Mouse (Mus musculus) heart, adult 2 months (tissue): ENCODE measurements around the gene Cdk17. TPM values are rescaled to one million over a fixed set of nuclear protein-coding genes. Genes with fewer than 3 reads are reported as not detected.

Experiments
- DNase-seq, 2 experiments: peaks; one replicate each; pipeline ENCODE4 v3.0.0; 2021
- H3K27ac ChIP-seq: fragments of 200-600 bp; 2 replicates; pipeline ENCODE4 v1.8.1; 2022
- H3K27me3 ChIP-seq: fragments of 200-500 bp; 2 replicates; pipeline ENCODE4 v1.6.1; 2012; ENCODE audit warnings: mild to moderate bottlenecking, low read length, inconsistent platforms, mixed read lengths; ENCODE audit not compliant: control insufficient read depth, insufficient read depth
- H3K36me3 ChIP-seq: fragments of 200-500 bp; 2 replicates; pipeline ENCODE4 v1.6.1; 2012; ENCODE audit warnings: low read length, inconsistent platforms; ENCODE audit not compliant: control insufficient read depth, insufficient read depth
- H3K4me1 ChIP-seq: fragments of 200-500 bp; 2 replicates; pipeline ENCODE4 v1.6.1; 2011; ENCODE audit warnings: low read length; ENCODE audit not compliant: control insufficient read depth, insufficient read depth
- H3K4me3 ChIP-seq: fragments of 200-600 bp; 2 replicates; pipeline ENCODE4 v1.8.1; 2022
- H3K79me2 ChIP-seq: fragments of 200-500 bp; replicated peaks from 2 replicates; pipeline ENCODE4 v1.6.1; 2012; ENCODE audit warnings: mild to moderate bottlenecking, inconsistent platforms, low read length, moderate library complexity, mixed read lengths; ENCODE audit not compliant: control insufficient read depth, insufficient read depth
- H3K9ac ChIP-seq: fragments of 200-500 bp; 2 replicates; pipeline ENCODE4 v1.6.1; 2012; ENCODE audit warnings: low read depth, mild to moderate bottlenecking, control low read depth, inconsistent platforms, low read length, mixed read lengths
- CTCF ChIP-seq: fragments of 200-600 bp; IDR thresholded peaks from 2 replicates; pipeline ENCODE4 v1.8.1; 2022; ENCODE audit warnings: antibody characterized with exemption, mild to moderate bottlenecking, moderate library complexity
- EP300 ChIP-seq: fragments of 200-500 bp; IDR thresholded peaks from 2 replicates; pipeline ENCODE4 v1.6.1; 2011; ENCODE audit warnings: low read depth, low read length, control low read depth; ENCODE audit not compliant: insufficient read depth
- POLR2A ChIP-seq: fragments of 200-500 bp; IDR thresholded peaks from 2 replicates; pipeline ENCODE4 v1.6.1; 2011; ENCODE audit warnings: mild to moderate bottlenecking, low read depth, low read length, control low read depth; ENCODE audit not compliant: insufficient read depth
- WGBS: fragments of 180-500 bp; shearing (Covaris S2); methylation state at CpG from one replicate; pipeline ENCODE4 v1.1.7; 2018; 5-methylcytosine and 5-hydroxymethylcytosine counted together
- intact Hi-C: fragments of 180-260 bp; cut with DNase I; formaldehyde crosslinking; loops from one replicate; pipeline ENCODE4 v1.15.1; 2025
- polyA plus RNA-seq: library from polyadenylated mRNA; depleted of rRNA; stranded (reverse); fragments of >200 nt; gene quantifications from 2 replicates; pipeline ENCODE4 v1.2.3, GENCODE M21; 2012
- total RNA-seq, 2 experiments: library from RNA; stranded (reverse); gene quantifications; 2 replicates each; pipeline ENCODE4 v1.2.3; 2021

Cdk17 gene
- total and polyA plus RNA-seq, 3 experiments, result 14.3 to 18.8 (median 16.6) TPM

DNA sequence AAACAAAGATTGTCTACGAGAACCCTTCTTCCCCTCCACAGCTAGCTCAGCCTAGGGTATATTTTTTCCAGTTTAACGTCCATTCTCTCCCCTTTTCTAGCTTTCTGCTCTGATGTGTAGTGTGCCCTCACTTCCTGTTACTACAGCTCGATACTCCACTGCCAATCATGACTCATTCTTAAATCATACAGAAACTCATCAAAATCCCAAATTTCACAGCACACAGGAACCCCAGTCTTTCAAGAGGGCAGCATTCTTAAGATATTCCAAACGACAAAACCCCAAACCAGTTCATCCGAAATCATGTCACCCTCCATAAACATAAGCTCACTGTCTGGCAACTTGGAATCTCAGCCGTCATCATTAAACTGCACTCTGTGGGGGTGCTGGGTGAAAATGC lies 145.3 kb downstream of the Cdk17 start:
- H3K9ac ChIP-seq, result peak overlapping the region; percentile 35; the same call in 1 of the 2 replicates
- TF ChIP-seq EP300, result no peak
- no peak for TF ChIP-seq POLR2A
- TF ChIP-seq CTCF, result no peak

DNA sequence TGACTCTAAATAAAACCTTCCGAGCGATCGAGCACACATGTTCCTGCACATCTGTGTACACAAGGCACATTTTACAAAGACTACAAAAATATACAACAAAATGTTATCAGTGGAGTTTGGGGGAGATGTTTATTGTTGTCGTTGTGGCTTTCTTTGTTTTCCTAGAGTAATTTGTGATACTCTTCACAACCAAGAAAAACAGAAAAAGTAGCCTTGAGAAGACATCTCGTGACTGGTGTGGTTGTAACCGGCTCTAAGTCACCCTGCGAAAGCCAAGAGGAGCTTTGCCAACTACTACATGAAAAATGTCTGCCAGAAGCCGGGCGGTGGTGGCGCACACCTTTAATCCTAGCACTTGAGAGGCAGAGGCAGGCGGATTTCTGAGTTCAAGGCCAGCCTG lies 145.7 kb downstream of the Cdk17 start:
- intact Hi-C loops, result no loop called here
- TF ChIP-seq POLR2A (no peak), CTCF (no peak), EP300 (no peak)
- 42% methylated on average over 11 of the region's 11 CpGs for WGBS
- H3K27ac ChIP-seq, result peak overlapping the region; percentile 100
- H3K4me3 ChIP-seq, result peak overlapping the region; percentile 68
- H3K4me1 ChIP-seq, result peaks cover 11% of the 10 kb centered on the region
- peak overlapping the region; percentile 35; the same call in 1 of the 2 replicates for H3K9ac ChIP-seq
- peaks cover 1% of the 10 kb centered on the region for H3K79me2 ChIP-seq
- H3K36me3 ChIP-seq, result peaks cover 30% of the 10 kb centered on the region
- no peak for DNase-seq
- no peaks in the 10 kb centered on the region for H3K27me3 ChIP-seq

More for the DNA sequence above, 145.3 kb downstream of the Cdk17 start:
- peaks cover 1% of the 10 kb centered on the region for H3K79me2 ChIP-seq
- peak overlapping the region; percentile 68 for H3K4me3 ChIP-seq
- peak overlapping the region; percentile 100 for H3K27ac ChIP-seq
- H3K27me3 ChIP-seq, result no peaks in the 10 kb centered on the region
- intact Hi-C loops, result no loop called here
- peaks cover 34% of the 10 kb centered on the region for H3K36me3 ChIP-seq
- H3K4me1 ChIP-seq, result peaks cover 14% of the 10 kb centered on the region
- DNase-seq, result no peak
- WGBS, result 26% methylated on average over 6 of the region's 6 CpGs

DNA sequence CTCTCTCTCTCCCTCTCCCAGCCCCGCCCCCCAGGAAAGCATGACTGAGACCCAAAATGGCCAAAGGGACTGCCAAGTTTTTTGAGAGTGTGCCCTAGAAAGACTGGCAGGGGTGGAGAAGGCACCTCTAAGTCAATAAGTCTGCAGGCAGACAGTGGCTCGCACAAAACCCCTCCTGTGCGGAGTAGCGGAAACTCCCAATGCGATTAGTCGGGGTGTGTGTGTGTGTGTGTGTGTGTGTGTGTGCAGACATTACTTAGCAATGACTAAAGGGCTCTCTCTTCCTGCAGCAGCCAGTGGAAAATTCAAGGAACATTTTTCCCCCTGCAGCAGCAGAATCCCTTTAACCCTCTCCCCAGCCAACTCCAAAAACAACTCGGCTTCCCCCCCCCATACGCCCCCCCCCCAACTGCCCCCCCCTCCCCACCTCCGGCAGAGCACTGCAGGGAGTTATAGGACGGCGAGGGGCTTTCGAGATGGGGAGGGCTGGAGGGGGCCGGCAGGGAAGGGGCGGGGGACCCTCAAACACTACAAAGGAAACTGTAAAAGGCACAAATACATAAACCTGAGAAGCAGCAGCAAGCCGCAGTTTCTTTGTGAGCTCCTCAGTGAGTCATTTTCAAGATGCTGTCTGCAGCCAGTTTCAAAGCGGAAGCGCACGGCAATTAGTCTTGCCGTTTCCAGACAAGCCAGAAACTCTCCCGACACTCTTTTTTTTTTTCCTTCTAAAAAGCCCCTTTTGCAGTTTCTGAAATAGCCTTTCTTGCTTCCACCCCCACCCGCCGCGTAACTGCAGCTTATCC lies 148.7 kb downstream of the Cdk17 start:
- 1% methylated on average over 22 of the region's 23 CpGs for WGBS
- intact Hi-C loops, result loop anchor here (2.0 kb wide), 1 partner anchor 15 kb away; no protein-coding TSS in a partner anchor
- no peak for TF ChIP-seq CTCF
- TF ChIP-seq EP300, result peak; percentile 86
- peak; percentile 70 for TF ChIP-seq POLR2A
- peak overlapping the region; percentile 100 for H3K27ac ChIP-seq
- peaks cover 1% of the 10 kb centered on the region for H3K79me2 ChIP-seq
- peaks cover 4% of the 10 kb centered on the region for H3K4me1 ChIP-seq
- no peaks in the 10 kb centered on the region for H3K27me3 ChIP-seq
- peak; percentile 69 to 72 for DNase-seq
- peaks cover 15% of the 10 kb centered on the region for H3K36me3 ChIP-seq
- H3K4me3 ChIP-seq, result peak overlapping the region; percentile 68
- peak overlapping the region; percentile 98 for H3K9ac ChIP-seq

DNA sequence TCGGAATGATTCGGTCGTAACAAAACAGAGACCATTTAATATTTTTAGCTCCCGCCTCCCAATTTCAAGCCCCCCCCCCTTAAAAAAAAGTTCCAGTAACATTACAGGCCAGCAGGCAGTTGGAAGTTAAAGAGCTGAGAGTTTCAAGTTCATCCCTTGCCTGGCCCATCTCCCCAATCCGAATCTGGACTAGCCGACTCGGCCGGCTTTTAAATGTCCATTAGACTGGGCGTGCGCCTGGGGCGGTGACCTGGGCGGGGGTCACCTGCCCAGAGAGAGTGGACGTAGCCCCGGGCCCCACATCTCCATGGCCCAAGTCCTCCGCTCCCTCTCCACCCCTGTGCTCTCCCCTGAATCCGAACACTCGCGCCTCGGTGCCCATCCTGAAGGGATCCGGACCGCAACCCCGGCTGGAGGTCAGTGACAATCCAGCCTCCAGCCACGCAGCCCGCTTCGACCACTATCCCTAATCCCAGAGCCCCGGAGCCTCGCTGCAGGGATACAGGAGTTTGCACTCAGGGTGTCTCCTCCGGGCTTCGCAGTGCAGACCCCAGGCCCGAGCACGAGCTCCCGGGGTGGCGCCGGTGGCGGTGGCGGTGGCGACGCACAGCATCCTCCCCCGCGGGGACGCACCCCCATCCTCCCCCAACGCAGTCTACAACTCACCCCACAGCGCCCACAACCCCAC lies 149.4 kb downstream of the Cdk17 start:
- H3K27me3 ChIP-seq, result no peaks in the 10 kb centered on the region
- H3K27ac ChIP-seq, result peak overlapping the region; percentile 100
- WGBS, result 1% methylated on average over 43 of the region's 43 CpGs
- peak overlapping the region; percentile 68 for H3K4me3 ChIP-seq
- DNase-seq, result peak; percentile 68 to 76
- no peaks in the 10 kb centered on the region for H3K79me2 ChIP-seq
- peaks cover 12% of the 10 kb centered on the region for H3K36me3 ChIP-seq
- peak overlapping the region; percentile 98 for H3K9ac ChIP-seq
- TF ChIP-seq EP300 (no peak), POLR2A (no peak; the same call in 1 of the 2 replicates), CTCF (0 out of 2 replicates have a peak, but pooled peaks have one; percentile 2)
- peaks cover 3% of the 10 kb centered on the region; the same call in 1 of the 2 replicates for H3K4me1 ChIP-seq
- intact Hi-C loops, result loop anchor here (2.0 kb wide), 3 partner anchors 15 to 65 kb away; no protein-coding TSS in a partner anchor

DNA sequence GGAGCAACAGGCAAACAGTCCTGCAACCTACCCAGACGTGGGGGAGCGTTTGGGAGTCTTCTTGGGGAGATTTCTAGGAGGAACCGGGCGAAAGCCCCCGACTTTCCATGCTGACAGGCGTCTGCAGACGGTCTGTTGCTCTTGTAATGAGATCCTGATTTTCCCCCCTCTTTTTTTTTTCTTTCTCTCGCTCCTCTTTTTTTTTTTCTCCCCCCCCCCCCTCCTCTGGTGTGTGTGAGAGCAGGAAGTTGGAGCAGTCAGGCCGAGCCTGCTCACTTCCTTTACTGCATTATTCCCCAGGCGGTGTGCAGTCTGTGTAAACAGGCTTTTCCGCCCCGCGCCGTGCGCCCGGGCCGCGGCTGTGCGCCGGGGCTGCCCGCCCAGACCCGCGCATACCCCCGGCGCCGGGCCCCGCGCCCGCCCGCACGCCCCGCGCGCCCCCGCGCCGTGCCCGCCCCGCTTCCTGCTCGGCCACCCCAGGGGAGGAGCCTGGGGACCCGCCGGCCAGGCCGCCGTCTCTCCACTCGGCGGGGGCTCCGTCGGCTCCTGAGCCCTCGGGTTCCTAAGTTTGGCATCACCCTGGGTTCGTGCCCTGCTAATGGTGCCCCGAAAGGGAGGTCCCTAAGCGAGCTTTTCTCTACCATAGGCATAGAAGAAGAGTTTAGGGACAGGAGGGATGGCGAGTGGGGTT lies 150.2 kb downstream of the Cdk17 start, which contains the start of gene Elk3:
Elk3 (minus strand) TSS at position 415 of the 691 bp plus-strand sequence.
- WGBS, result under 1% methylated on average over 37 of the region's 53 CpGs
- peaks cover 6% of the 10 kb centered on the region for H3K36me3 ChIP-seq
- H3K9ac ChIP-seq, result peak within 1 kb of the TSS; percentile 98
- H3K27ac ChIP-seq, result peak within 1 kb of the TSS; percentile 100
- no peaks in the 10 kb centered on the region for H3K27me3 ChIP-seq
- peak; percentile 82 to 86 for DNase-seq
- H3K4me1 ChIP-seq, result peaks cover 3% of the 10 kb centered on the region; the same call in 1 of the 2 replicates
- H3K4me3 ChIP-seq, result peak within 1 kb of the TSS; percentile 68
- TF ChIP-seq CTCF (no peak), EP300 (peak; percentile 83; the same call in 1 of the 2 replicates), POLR2A (peak; percentile 69)
- intact Hi-C loops, result loop anchor here (2.0 kb wide), 2 partner anchors 26 to 64 kb away; no protein-coding TSS in a partner anchor
- H3K79me2 ChIP-seq, result no peaks in the 10 kb centered on the region
